Mouse (Mus musculus): ENCODE data around the gene Sema4a.

The Sema4a gene

GRCm38 (mm10) chr3:88460983-88461696 is at the start of gene Sema4a:
TSS of gene Sema4a (minus strand) at chr3:88461182.
- DNase-seq (ENCODE audit: low spot score) = no peak

- peak; percentile 97 for DNase-seq (ENCODE audit: low spot score)
Observed at GRCm38 (mm10) chr3:88509692-88510420, 48.9 kb upstream of the Sema4a start, which contains the start of gene Lmna. TSS of gene Lmna (minus strand) at chr3:88509956.

GRCm38 (mm10) chr3:88509250-88509649 is 48.3 kb upstream of the Sema4a start:
- no peak for DNase-seq (ENCODE audit: low spot score)

GRCm38 (mm10) chr3:88505765-88506164 is 44.8 kb upstream of the Sema4a start:
- no peak for DNase-seq (ENCODE audit: low spot score)

GRCm38 (mm10) chr3:88505081-88505480 is 44.1 kb upstream of the Sema4a start:
- DNase-seq (ENCODE audit: low spot score) = no peak

GRCm38 (mm10) chr3:88503881-88504746 is 43.1 kb upstream of the Sema4a start:
- no peak for DNase-seq (ENCODE audit: low spot score)

GRCm38 (mm10) chr3:88503505-88503863 is 42.5 kb upstream of the Sema4a start:
- no peak for DNase-seq (ENCODE audit: low spot score)

GRCm38 (mm10) chr3:88502641-88503504 is 41.9 kb upstream of the Sema4a start:
- peak; percentile 86 for DNase-seq (ENCODE audit: low spot score)

- no peak for DNase-seq (ENCODE audit: low spot score)
Observed at GRCm38 (mm10) chr3:88502031-88502571, 41.1 kb upstream of the Sema4a start.

GRCm38 (mm10) chr3:88501366-88502030 is 40.5 kb upstream of the Sema4a start:
- DNase-seq (ENCODE audit: low spot score) = no peak

- no peak for DNase-seq (ENCODE audit: low spot score)
Observed at GRCm38 (mm10) chr3:88500655-88501365, 39.8 kb upstream of the Sema4a start.

- no peak for DNase-seq (ENCODE audit: low spot score)
Observed at GRCm38 (mm10) chr3:88500087-88500486, 39.1 kb upstream of the Sema4a start.

- no peak for DNase-seq (ENCODE audit: low spot score)
Observed at GRCm38 (mm10) chr3:88499580-88499979, 38.6 kb upstream of the Sema4a start.

GRCm38 (mm10) chr3:88495741-88496415 is 34.9 kb upstream of the Sema4a start:
- DNase-seq (ENCODE audit: low spot score) = no peak

GRCm38 (mm10) chr3:88494836-88495628 is 34.0 kb upstream of the Sema4a start:
- DNase-seq (ENCODE audit: low spot score) = no peak

- no peak for DNase-seq (ENCODE audit: low spot score)
Observed at GRCm38 (mm10) chr3:88493706-88494582, 33.0 kb upstream of the Sema4a start.

- DNase-seq (ENCODE audit: low spot score) = no peak
Observed at GRCm38 (mm10) chr3:88487396-88487795, 26.4 kb upstream of the Sema4a start.

GRCm38 (mm10) chr3:88486887-88487286 is 25.9 kb upstream of the Sema4a start:
- DNase-seq (ENCODE audit: low spot score) = no peak
